Mouse (Mus musculus) cerebellum, adult 2 months (tissue): ENCODE measurements at regions not wholly inside any gene's neighbourhood (a gene's known extent, or its start where the extent isn't known, plus 50 kb on each side); places are given as distances from the start of the nearest gene placed in this dataset.

Source experiments
- CTCF ChIP-seq: fragments of 200-500 bp; IDR thresholded peaks from 2 replicates; pipeline ENCODE4 v1.5.1; 2011; ENCODE audit warnings: low read depth, mild to moderate bottlenecking, control low read depth, low read length, moderate library complexity, borderline replicate concordance; ENCODE audit not compliant: insufficient read depth
- POLR2A ChIP-seq: fragments of 200-500 bp; IDR thresholded peaks from 2 replicates; pipeline ENCODE4 v1.6.1; 2011; ENCODE audit warnings: low read length, control low read depth, borderline replicate concordance; ENCODE audit not compliant: insufficient read depth

GRCm38 (mm10) chr10:16751546-16751945 lies 971.5 kb upstream of the Cited2 start:
- TF ChIP-seq CTCF = no peak
- TF ChIP-seq POLR2A = no peak
